Mouse (Mus musculus): ENCODE measurements around the gene Ap1s2. TPM values are rescaled to one million over a fixed set of nuclear protein-coding genes. Genes with fewer than 3 reads are reported as not detected.

The Ap1s2 gene
- polyA plus RNA-seq (2012; rRNA removed; ENCODE audit: low replicate concordance): 1.7 and 7.5 TPM in 2 replicates

GRCm38 (mm10) chrX:163908337-163909250, at the start of gene Ap1s2:
Ap1s2 (plus strand) TSS chrX:163909017.

GRCm38 (mm10) chrX:163958467-163958875, 49.7 kb downstream of the Ap1s2 start, which contains the start of gene Zrsr2:
Zrsr2 (minus strand) TSS chrX:163958661.

Other genes starting within 250 kb of the Ap1s2 start
- gene Rnf138rt1, start 147.7 kb upstream of the Ap1s2 start, polyA plus RNA-seq (2012; rRNA removed; ENCODE audit: low replicate concordance): not detected in 2 replicates
- 4.5 and 9.2 TPM in 2 replicates for gene Zrsr2, start 49.6 kb downstream of the Ap1s2 start, polyA plus RNA-seq (2012; rRNA removed; ENCODE audit: low replicate concordance)
- gene Car5b, start 119.0 kb downstream of the Ap1s2 start, polyA plus RNA-seq (2012; rRNA removed; ENCODE audit: low replicate concordance): 40.7 and 80.7 TPM in 2 replicates
- gene Siah1b, start 167.5 kb downstream of the Ap1s2 start, polyA plus RNA-seq (2012; rRNA removed; ENCODE audit: low replicate concordance): 3.5 and 5.2 TPM in 2 replicates
- not detected in 2 replicates for gene Cltrn, start 179.8 kb downstream of the Ap1s2 start, polyA plus RNA-seq (2012; rRNA removed; ENCODE audit: low replicate concordance)
- 0.04 and 0.23 TPM in 2 replicates for gene Ace2, start 230.3 kb downstream of the Ap1s2 start, polyA plus RNA-seq (2012; rRNA removed; ENCODE audit: low replicate concordance)